Mouse (Mus musculus) skeletal muscle tissue, postnatal 0 days (tissue): ENCODE results near the gene Gsta1. TPM values are rescaled to one million over a fixed set of nuclear protein-coding genes. Genes with fewer than 3 reads are reported as not detected.

Experiments used
- polyA plus RNA-seq: library from polyadenylated mRNA; unstranded; fragments of >200 nt; fragmentation: Nextera tagmentation; extraction: Ambion mirVana; gene quantifications from 2 replicates; pipeline ENCODE4 v1.2.1, GENCODE M21; 2015

The Gsta1 gene
- polyA plus RNA-seq: 0.72 TPM in 1 of 2 replicates, not detected in the other

DNA sequence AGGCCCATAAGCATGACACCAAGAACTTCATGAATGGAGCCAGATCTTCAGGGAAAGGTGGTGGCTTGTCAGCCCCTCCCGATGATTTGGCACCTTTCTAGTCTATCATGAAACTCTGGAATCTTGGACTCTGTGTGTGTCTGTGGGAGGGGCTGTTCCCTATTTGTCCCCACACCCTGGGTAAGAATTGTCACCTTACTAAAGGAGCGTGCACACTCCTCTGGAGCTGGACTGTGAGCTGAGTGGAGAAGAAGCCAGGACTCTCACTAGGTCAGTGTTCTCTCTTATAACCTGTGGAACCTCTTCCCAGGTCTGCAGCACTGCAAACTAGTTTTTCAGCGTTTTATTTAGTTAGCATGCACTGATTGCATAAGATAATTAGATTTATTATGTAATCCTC is at the start of gene Gsta1:
Gene Gsta1 (plus strand): TSS at position 196 of the 400 bp plus-strand sequence.

DNA sequence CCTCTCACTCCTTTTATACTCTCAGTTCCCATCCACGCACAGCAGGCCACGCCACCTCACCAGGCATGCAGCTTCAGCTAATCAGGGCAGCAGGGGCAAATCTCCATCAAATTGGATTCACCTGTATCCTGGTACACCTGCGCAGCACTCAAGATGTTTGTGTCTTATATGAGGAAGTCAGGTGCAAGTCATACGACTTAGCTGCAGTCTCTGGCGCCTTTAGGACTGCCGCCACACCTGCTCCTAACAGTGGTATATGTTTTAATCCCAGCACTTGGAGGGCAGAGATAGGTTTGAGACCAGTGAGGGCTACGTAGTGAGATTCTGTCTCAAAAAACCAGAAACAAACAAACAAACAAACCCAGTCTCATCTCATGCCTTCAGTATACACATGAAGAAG is 48.0 kb upstream of the Gsta1 start, which contains the start of gene Gsta4:
Gene Gsta4 (plus strand): TSS at position 301 of the 400 bp plus-strand sequence.

DNA sequence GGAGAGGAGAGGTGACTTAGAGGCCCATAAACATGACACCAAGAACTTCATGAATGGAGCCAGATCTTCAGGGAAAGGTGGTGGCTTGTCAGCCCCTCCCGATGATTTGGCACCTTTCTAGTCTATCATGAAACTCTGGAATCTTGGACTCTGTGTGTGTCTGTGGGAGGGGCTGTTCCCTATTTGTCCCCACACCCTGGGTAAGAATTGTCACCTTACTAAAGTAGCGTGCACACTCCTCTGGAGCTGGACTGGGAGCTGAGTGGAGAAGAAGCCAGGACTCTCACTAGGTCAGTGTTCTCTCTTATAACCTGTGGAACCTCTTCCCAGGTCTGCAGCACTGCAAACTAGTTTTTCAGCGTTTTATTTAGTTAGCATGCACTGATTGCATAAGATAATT is 26.5 kb downstream of the Gsta1 start, which contains the start of gene Gm3776:
Gene Gm3776 (plus strand): TSS at position 216 of the 400 bp plus-strand sequence.

DNA sequence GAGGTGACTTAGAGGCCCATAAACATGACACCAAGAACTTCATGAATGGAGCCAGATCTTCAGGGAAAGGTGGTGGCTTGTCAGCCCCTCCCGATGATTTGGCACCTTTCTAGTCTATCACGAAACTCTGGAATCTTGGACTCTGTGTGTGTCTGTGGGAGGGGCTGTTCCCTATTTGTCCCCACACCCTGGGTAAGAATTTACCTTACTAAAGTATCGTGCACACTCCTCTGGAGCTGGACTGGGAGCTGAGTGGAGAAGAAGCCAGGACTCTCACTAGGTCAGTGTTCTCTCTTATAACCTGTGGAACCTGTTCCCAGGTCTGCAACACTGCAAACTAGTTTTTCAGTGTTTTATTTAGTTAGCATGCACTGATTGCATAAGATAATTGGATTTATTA is 59.3 kb downstream of the Gsta1 start, which contains the start of gene Gm10639:
Gene Gm10639 (plus strand): TSS at position 201 of the 400 bp plus-strand sequence.

Other genes starting within 250 kb of the Gsta1 start
- not detected in 2 replicates for gene Gcm1, start 178.7 kb upstream of the Gsta1 start, polyA plus RNA-seq
- 46.0 and 49.0 TPM in 2 replicates for gene Fbxo9, start 121.6 kb upstream of the Gsta1 start, polyA plus RNA-seq
- gene Ick, start 121.5 kb upstream of the Gsta1 start, polyA plus RNA-seq: 14.4 and 14.5 TPM in 2 replicates
- gene Gsta4, start 47.9 kb upstream of the Gsta1 start, polyA plus RNA-seq: 4.8 and 5.4 TPM in 2 replicates
- 0.77 TPM in 1 of 2 replicates, not detected in the other for gene Gm3776, start 26.5 kb downstream of the Gsta1 start, polyA plus RNA-seq
- gene Gm10639, start 59.3 kb downstream of the Gsta1 start, polyA plus RNA-seq: not detected in 2 replicates
- not detected in 2 replicates for gene Omt2a, start 84.1 kb downstream of the Gsta1 start, polyA plus RNA-seq
- gene Omt2b, start 96.9 kb downstream of the Gsta1 start, polyA plus RNA-seq: not detected in 2 replicates
- gene Gsta2, start 125.1 kb downstream of the Gsta1 start, polyA plus RNA-seq: 0.17 and 1.3 TPM in 2 replicates
- not detected in 2 replicates for gene Dppa5a, start 137.5 kb downstream of the Gsta1 start, polyA plus RNA-seq
- gene Ooep, start 148.1 kb downstream of the Gsta1 start, polyA plus RNA-seq: not detected in 2 replicates
- 0.06 TPM in 1 of 2 replicates, not detected in the other for gene Ddx43, start 165.1 kb downstream of the Gsta1 start, polyA plus RNA-seq
- 1.0 and 1.2 TPM in 2 replicates for gene Cgas, start 212.6 kb downstream of the Gsta1 start, polyA plus RNA-seq
- 19.1 and 19.8 TPM in 2 replicates for gene Mto1, start 217.6 kb downstream of the Gsta1 start, polyA plus RNA-seq
- gene Gm17324, start 218.1 kb downstream of the Gsta1 start, polyA plus RNA-seq: 0.77 and 0.95 TPM in 2 replicates